Mouse (Mus musculus): Measurements from ENCODE around the gene Proser1.

DNA sequence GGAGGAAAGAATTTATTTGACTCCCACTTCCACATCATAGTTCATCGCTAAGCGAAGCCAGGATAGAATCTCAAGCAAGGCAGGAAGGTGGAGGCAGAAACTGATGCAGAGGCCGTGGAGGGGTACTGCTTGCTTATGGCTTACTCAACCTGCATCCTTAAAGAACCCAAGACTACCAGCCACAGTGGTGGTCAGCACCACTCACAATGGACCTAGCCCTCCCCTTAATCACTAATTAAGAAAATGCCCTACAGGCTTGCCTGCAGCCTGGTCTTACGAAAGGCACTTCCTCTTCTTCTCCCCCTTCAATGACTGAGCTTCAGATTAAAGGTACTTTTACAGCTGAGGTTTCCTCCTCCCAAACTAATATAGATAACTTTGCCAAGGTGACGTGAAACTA, 26.9 kb upstream of the Proser1 start:
- no peak for TF ChIP-seq CTCF (IDR thresholded peaks at IDR 0.05; ENCODE audit: insufficient read depth, low read depth, low read length)
- TF ChIP-seq POLR2A (IDR thresholded peaks at IDR 0.05; ENCODE audit: insufficient read depth, low read depth, low read length), result no peak
